10 mouse cellular contexts compared by ENCODE assay signal in genomic region chr12:33336561-33337125, GRCm38 (mm10). TPM values are rescaled to one million over a fixed set of nuclear protein-coding genes. Genes with fewer than 3 reads are reported as not detected.
DNase-seq lines count a peak whose midpoint lies in the region; ATAC-seq and TF ChIP-seq lines count a peak whose summit lies in the region.
"Had no signal": no experiment of that assay in that cellular context is flagged by ENCODE, and none has a peak within 500 bp of the region (broad histone marks: within the 10 kb centered on the region; RNA-seq: fewer than 3 reads in every experiment).

No protein-coding gene starts in this region.

- TF ChIP-seq POLR2A in bone marrow, adult 2 months (IDR thresholded peaks at IDR 0.05; ENCODE audit: borderline replicate concordance, control insufficient read depth, low read depth, low read length), result no peak

- no peak overlapping the region for H3K4me3 ChIP-seq in hindbrain, embryonic 10.5 days
- no peak overlapping the region for H3K4me3 ChIP-seq in hindbrain, embryonic 14.5 days (replicated peaks; ENCODE audit: low read length)
- H3K4me3 ChIP-seq in lung, embryonic 14.5 days (ENCODE audit: low read depth, low read length), result no peak overlapping the region
- H3K4me3 ChIP-seq in bone marrow, adult 2 months (replicated peaks; ENCODE audit: control insufficient read depth, low read depth, low read length), result no peak overlapping the region
- no peak overlapping the region for H3K4me3 ChIP-seq in embryonic facial prominence, embryonic 10.5 days
- H3K4me3 ChIP-seq: embryonic facial prominence, embryonic 12.5 days; heart, embryonic 13.5 days; myocyte had no signal

- DNase-seq in hindbrain, embryonic 10.5 days (ENCODE audit: low spot score), result peak; percentile 14
- no peak for DNase-seq in hindbrain, embryonic 14.5 days (ENCODE audit: low spot score)
- DNase-seq in lung, embryonic 14.5 days, result no peak
- DNase-seq in lung, adult 18-20 months, result no peak
- peak; percentile 20 for DNase-seq in embryonic facial prominence, embryonic 10.5 days (ENCODE audit: low spot score)
- no peak for DNase-seq in c-Kit-positive CD71-positive TER-119-positive erythroid progenitor cells, embryonic 14.5 days (ENCODE audit: low spot score)

- 64% methylated on average over 10 of the region's 10 CpGs for WGBS in hindbrain, embryonic 10.5 days
- 56% methylated on average over 10 of the region's 10 CpGs for WGBS in hindbrain, embryonic 14.5 days
- 64% methylated on average over 10 of the region's 10 CpGs for WGBS in lung, embryonic 14.5 days
- WGBS in bone marrow, adult 2 months, result 88% methylated on average over 10 of the region's 10 CpGs
- WGBS in embryonic facial prominence, embryonic 10.5 days, result 70% methylated on average over 10 of the region's 10 CpGs

- no peak for ATAC-seq in hindbrain, embryonic 14.5 days (ENCODE audit: low FRiP score)
- ATAC-seq in lung, embryonic 14.5 days (ENCODE audit: insufficient read depth), result no peak

- H3K36me3 ChIP-seq in hindbrain, embryonic 10.5 days, result no peaks in the 10 kb centered on the region
- no peaks in the 10 kb centered on the region for H3K36me3 ChIP-seq in hindbrain, embryonic 14.5 days (replicated peaks; ENCODE audit: control insufficient read depth, insufficient read depth)
- H3K36me3 ChIP-seq in lung, embryonic 14.5 days (ENCODE audit: insufficient read depth), result no peaks in the 10 kb centered on the region
- H3K36me3 ChIP-seq in embryonic facial prominence, embryonic 10.5 days (replicated peaks), result no peaks in the 10 kb centered on the region
- H3K36me3 ChIP-seq: embryonic facial prominence, embryonic 12.5 days; heart, embryonic 13.5 days had no signal

- H3K9me3 ChIP-seq in hindbrain, embryonic 10.5 days, result no peaks in the 10 kb centered on the region
- no peaks in the 10 kb centered on the region for H3K9me3 ChIP-seq in hindbrain, embryonic 14.5 days (ENCODE audit: control insufficient read depth, low read length)
- no peaks in the 10 kb centered on the region for H3K9me3 ChIP-seq in lung, embryonic 14.5 days (ENCODE audit: low read depth, low read length)
- H3K9me3 ChIP-seq in embryonic facial prominence, embryonic 10.5 days, result no peaks in the 10 kb centered on the region
- H3K9me3 ChIP-seq: embryonic facial prominence, embryonic 12.5 days; heart, embryonic 13.5 days had no signal

- no peak overlapping the region for H3K9ac ChIP-seq in hindbrain, embryonic 14.5 days
- no peak overlapping the region for H3K9ac ChIP-seq in lung, embryonic 14.5 days
- H3K9ac ChIP-seq: embryonic facial prominence, embryonic 12.5 days; heart, embryonic 13.5 days had no signal

- H3K4me1 ChIP-seq in hindbrain, embryonic 10.5 days (replicated peaks), result peaks cover 4% of the 10 kb centered on the region
- peaks cover 18% of the 10 kb centered on the region for H3K4me1 ChIP-seq in hindbrain, embryonic 14.5 days (replicated peaks; ENCODE audit: control insufficient read depth, insufficient read depth, low read length)
- 0 out of 2 replicates have a peak, but pooled peaks cover 6% of the 10 kb centered on the region for H3K4me1 ChIP-seq in lung, embryonic 14.5 days (ENCODE audit: insufficient read depth)
- peaks cover 7% of the 10 kb centered on the region for H3K4me1 ChIP-seq in bone marrow, adult 2 months (ENCODE audit: control insufficient read depth, insufficient read depth, low read length)
- no peaks in the 10 kb centered on the region; the same call in 1 of the 2 replicates for H3K4me1 ChIP-seq in embryonic facial prominence, embryonic 10.5 days
- H3K4me1 ChIP-seq: embryonic facial prominence, embryonic 12.5 days had no signal

- H3K4me2 ChIP-seq in hindbrain, embryonic 14.5 days (replicated peaks), result no peak overlapping the region
- no peak overlapping the region for H3K4me2 ChIP-seq in lung, embryonic 14.5 days
- H3K4me2 ChIP-seq: embryonic facial prominence, embryonic 12.5 days; heart, embryonic 13.5 days had no signal

- no peaks in the 10 kb centered on the region for H3K27me3 ChIP-seq in hindbrain, embryonic 10.5 days (ENCODE audit: insufficient read depth, poor library complexity, severe bottlenecking)
- H3K27me3 ChIP-seq in hindbrain, embryonic 14.5 days (ENCODE audit: control insufficient read depth, insufficient read depth, low read length), result peaks cover 3% of the 10 kb centered on the region; the same call in 1 of the 2 replicates
- no peaks in the 10 kb centered on the region for H3K27me3 ChIP-seq in lung, embryonic 14.5 days (ENCODE audit: insufficient read depth, low read length)
- H3K27me3 ChIP-seq in embryonic facial prominence, embryonic 10.5 days (replicated peaks; ENCODE audit: low read depth, poor library complexity, severe bottlenecking), result no peaks in the 10 kb centered on the region
- H3K27me3 ChIP-seq: embryonic facial prominence, embryonic 12.5 days had no signal

- TF ChIP-seq CTCF in lung, embryonic 14.5 days (IDR thresholded peaks at IDR 0.05; ENCODE audit: low read depth), result peak; percentile 35; the same call in 1 of the 2 replicates
- TF ChIP-seq CTCF in bone marrow, adult 2 months (IDR thresholded peaks at IDR 0.05; ENCODE audit: control insufficient read depth, insufficient read depth, low read length), result no peak

- H3K27ac ChIP-seq in hindbrain, embryonic 10.5 days, result no peak overlapping the region
- H3K27ac ChIP-seq in hindbrain, embryonic 14.5 days, result no peak overlapping the region
- no peak overlapping the region for H3K27ac ChIP-seq in lung, embryonic 14.5 days (ENCODE audit: low read depth)
- 0 out of 2 replicates have a peak overlapping the region, but pooled peaks have one; percentile 5 for H3K27ac ChIP-seq in bone marrow, adult 2 months (ENCODE audit: control insufficient read depth, insufficient read depth, low read depth, low read length, poor library complexity)
- no peak overlapping the region for H3K27ac ChIP-seq in embryonic facial prominence, embryonic 10.5 days (replicated peaks)
- H3K27ac ChIP-seq: embryonic facial prominence, embryonic 12.5 days; heart, embryonic 13.5 days had no signal

RNA-seq across cellular contexts. Expression of gene Efcab10, which starts 58.0 kb away (rescaled TPM):
- 0.93 and 2.8 TPM in 2 replicates for polyA plus RNA-seq in hindbrain, embryonic 10.5 days (2016; fragmentation: Nextera tagmentation; extraction: Ambion mirVana)
- polyA plus RNA-seq in hindbrain, embryonic 14.5 days (2014; fragmentation: Nextera tagmentation; extraction: Ambion mirVana), result 4.3 and 5.9 TPM in 2 replicates
- 0.58 and 1.1 TPM in 2 replicates for polyA plus RNA-seq in lung, embryonic 14.5 days (2014; fragmentation: Nextera tagmentation; extraction: Ambion mirVana)
- not detected in 2 replicates for polyA plus RNA-seq in bone marrow, adult 2 months (2011; ENCODE audit: insufficient read depth, insufficient read length, low replicate concordance, missing spikeins)
- 0.48 and 1.0 TPM in 2 replicates for polyA plus RNA-seq in embryonic facial prominence, embryonic 10.5 days (2016; fragmentation: Nextera tagmentation; extraction: Ambion mirVana)
- polyA plus RNA-seq: heart, embryonic 13.5 days; myocyte had no signal

Comparison
In these comparisons a context has a peak if more than half of its experiments do, and no peak if none do; other contexts are left out.
1. DNase-seq: peak in hindbrain, embryonic 10.5 days (single experiment) and embryonic facial prominence, embryonic 10.5 days (single experiment); none in hindbrain, embryonic 14.5 days (single experiment), lung, embryonic 14.5 days (single experiment), lung, adult 18-20 months (0 of 2) and c-Kit-positive CD71-positive TER-119-positive erythroid progenitor cells, embryonic 14.5 days (single experiment).